Mouse (Mus musculus): ENCODE measurements around the gene Moap1.
A peak's percentile ranks its signal among the peaks of the same experiment; 100 is the strongest.

Moap1 gene

DNA sequence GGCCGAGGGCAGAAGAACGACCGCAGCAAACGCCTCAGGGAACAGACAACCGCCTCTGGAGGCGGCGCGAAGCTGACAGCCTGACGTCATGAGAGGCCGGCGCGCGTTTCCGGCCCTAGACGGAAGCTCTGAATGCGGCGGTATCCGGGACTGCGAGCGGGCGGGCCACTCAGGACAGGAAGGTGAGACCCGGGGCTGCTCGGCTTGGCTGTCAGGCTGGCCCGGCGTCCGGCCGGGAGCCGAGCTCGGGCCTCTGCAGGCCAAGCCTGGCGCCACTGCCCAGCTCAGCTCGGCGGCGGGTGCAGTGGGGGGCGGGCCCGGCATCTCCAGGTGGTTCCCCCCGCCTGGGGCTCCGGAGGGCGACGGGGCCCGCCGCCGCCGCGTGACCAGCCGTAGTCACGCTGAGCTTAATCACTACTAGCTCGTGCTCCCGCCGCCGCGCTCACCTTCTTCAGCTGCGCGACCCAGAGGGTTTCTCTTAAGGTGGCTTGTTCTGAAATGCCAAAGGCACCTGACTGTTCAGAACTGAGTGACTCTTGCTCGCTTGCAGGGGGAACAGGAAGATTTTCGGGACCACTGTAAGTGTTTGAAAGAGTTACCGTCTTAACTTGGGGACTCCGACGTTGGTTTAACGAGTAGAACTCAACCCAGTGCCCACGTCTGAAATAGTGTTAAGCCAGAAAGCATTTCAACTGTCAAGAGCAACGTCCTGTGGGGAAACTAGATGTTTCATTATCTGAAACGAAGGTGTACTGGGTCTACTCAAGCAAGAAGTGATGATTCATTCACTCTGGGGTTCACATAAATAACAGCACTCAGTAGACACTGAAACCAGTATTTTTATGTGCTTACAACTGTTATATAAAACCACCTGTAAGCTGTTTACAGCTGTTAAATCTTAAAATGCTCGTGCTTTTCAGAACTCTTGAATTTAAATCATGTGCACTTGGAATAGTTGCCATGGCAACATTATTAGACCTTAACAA, at the start of gene Moap1, which contains the start of gene Tmem251:
TSS of gene Moap1 (minus strand) at position 73 of the 986 bp plus-strand sequence.
TSS of gene Tmem251 (plus strand) at position 174 of the 986 bp plus-strand sequence.
- DNase-seq (ENCODE audit: inconsistent ontology term) = peak; percentile 92

DNA sequence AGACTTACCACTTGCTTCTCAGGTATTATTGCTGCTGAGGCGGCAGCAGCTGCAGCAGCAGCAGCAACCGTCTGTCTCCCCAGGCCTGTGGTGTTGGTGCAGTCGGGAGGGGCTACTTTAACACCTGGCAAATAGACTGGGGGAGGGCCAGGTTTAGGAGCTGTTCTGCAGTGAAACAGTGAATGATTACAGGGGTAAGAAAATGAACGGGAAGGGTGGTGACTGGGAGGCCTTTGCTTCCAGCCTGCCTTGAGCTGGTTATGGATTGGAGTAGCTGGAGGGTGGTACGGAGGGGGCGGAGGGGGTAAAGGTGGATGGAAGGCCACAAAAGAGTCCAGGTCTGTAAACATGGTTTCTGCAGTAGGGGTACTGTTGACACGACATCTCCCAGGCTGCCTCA, 44.5 kb upstream of the Moap1 start:
- no peak for DNase-seq (ENCODE audit: inconsistent ontology term)

DNA sequence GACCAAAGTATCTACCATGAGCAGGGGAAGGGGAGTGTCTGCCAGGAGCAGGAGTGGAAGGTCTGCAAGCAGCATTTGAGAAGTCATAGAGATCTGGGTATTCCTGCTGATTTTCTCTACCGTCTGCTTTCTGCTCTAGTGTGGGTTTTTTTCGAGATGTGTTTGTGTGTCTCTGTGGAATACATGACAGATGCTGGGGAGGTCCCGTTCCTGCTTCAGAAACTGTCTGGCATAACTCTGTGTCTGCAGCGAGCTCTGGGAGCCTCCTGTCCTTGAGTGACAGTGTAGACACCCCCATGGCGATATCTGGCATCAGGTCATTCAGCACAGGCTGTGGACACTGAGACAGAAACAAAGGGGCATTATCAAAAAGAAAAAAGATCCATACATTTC, 42.1 kb upstream of the Moap1 start:
- no peak for DNase-seq (ENCODE audit: inconsistent ontology term)

DNA sequence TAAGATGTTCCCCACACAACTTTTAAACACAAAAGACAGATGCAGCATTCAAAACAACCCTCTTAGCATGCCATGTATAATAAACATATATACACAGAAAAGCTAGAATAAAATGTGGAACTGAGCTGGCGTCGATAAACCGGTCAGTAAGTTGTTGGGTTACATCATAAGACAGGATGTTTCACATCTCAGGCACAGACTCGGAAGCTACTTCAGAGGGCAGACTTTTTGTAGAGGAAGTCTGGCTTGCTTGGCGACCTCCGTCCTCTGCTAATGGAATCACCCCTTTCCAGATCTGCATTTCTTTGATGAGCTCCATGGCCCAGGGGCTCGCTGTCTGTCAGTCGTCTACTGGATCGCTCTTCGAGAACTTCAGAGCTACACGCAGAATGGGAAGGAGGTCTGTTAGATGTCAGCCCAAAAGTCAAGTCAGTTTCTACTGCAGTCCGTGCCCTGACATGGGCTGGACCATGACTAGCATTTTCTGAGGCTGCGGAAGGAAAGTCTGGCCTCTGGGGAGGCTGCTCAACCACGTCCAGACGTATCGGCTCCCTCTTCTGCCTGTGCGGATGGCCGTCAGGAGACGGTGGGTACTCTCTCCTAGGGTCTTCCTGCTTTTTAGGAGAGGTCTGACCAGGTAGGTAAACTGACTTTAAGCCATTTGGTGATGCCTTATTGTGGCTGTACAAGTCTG, 41.6 kb upstream of the Moap1 start:
- DNase-seq (ENCODE audit: inconsistent ontology term) = no peak

DNA sequence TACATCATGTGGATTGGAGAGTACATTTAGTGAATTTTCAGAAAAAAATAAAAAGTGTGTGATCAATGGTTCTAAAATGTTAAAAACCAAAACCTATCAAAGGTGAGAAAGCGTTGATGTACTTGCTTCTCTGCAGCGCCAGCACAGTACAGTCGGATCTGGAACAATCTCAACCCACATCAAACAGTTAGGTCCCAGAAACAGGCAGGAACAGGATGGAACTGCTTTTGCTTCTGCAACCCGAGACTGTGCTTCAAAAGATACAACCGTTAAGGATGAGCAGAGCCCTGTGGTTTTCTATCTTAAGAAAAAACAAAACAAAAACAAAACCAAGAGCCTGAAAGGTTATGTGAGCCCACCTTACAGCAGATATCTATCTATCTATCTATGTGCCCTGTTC, 39.4 kb upstream of the Moap1 start:
- DNase-seq (ENCODE audit: inconsistent ontology term) = no peak

DNA sequence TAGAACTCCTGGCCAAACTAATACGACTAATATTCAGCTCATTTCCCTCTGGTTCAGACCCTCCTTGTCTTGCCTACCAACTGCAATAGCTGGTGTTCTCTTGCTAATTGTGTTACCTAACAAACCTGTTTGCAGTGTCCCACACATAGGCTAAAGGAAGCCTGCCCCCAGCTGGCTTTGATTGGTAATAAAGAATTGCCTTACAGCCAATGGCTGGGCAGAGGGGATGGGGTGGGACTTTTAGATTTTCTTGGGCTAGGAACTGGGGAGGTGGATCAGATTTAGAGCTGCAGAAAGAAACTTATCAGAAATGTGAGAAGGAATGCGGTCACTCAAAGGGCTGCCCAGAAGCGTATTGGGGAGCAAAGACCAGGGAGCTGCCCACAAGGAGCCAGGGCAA, 36.0 kb upstream of the Moap1 start:
- DNase-seq (ENCODE audit: inconsistent ontology term) = no peak

DNA sequence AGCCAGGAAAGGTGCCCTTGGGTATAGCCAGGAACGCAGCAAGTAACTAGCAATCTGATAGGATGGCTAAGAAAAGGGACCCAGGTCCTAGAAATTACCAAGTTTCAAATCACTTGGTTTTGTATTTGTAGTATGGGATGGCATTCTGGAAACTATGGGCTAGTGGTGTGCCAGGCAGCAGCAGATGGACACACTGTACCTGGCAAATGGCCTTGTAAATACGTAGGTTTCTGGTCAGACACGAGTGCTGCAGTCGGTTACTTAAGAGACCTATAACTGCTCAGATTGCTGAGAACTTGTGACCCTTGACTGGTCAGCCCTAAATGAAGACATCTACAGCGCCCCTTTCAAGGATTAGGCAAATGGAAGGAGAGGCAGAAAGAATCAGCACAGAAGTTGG, 34.7 kb upstream of the Moap1 start:
- DNase-seq (ENCODE audit: inconsistent ontology term) = no peak

DNA sequence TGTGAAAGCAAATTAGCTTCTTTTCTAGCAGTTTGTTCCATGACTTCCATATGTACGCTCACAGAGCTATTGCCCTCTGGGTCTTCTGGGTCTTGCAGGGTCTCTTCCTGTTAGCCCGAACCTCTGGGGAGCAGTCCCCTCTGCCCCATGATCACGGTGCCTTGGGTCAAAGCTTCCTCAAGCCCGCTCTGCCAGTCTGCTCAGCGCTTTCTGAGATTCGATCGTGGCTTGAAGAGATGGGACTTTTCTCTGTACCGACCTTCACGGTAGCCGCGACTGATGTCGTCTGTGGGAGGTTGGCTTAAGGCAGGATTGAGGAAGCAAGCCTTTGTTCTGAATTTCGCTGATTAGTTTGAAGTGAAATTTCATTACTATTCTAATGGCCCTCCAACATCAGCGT, 32.6 kb upstream of the Moap1 start:
- DNase-seq (ENCODE audit: inconsistent ontology term) = no peak

DNA sequence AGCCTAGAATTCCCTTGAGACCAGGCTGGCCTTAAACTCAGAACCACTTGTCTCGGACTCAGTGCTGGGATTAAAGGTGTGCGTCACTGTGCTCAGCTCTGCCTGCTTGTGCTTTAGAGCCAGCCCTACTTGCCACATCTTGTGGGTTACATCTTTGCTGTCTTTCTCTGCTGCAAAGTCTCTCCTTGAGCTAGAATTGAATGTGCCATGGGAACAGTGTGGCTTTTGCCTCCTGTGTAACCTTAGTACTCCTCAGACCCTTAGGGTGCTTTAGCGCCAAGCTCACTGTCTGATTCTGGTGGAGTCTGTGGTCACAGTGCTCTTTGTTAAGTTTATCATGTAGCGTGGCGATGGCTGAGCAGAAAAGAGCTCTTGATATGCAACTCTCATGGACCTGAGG, 29.2 kb upstream of the Moap1 start:
- DNase-seq (ENCODE audit: inconsistent ontology term) = no peak

DNA sequence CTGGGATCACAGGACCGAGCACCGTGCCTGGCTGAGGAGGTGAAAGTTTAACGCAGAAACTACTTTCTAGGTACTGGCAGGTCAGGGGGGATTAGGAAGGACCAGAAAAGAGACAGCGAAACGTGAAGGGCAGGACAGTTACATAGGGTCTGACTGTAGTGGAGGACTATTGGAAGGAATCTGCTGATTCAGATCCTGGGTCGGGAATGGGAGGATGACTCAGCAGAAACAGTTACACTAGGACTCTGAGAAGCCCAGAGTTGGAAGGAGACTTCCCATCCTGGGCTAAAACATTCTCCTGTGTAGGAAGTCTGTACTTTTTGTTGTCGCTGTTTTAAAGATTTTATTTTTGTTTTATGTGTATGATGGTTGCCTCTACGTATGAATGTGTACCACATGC, 28.1 kb upstream of the Moap1 start:
- DNase-seq (ENCODE audit: inconsistent ontology term) = no peak

DNA sequence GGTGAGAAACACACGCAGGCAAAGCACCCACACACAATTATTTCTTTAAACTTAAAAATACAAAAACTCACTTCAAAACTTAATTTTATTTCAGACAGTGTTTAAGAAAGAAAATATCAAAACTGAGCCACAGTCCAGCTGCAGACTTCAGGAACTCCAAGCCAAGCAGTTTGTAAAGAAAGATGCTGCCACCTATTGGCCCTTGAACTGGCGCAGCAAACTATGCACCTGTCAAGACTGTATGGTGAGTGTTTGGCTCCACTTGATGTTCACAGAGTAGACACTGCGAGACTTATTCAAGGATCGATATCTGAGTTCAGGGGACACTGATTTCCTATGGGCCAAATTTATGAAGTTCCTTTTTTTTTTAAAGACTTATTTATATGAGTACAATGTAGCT, 25.5 kb upstream of the Moap1 start:
- DNase-seq (ENCODE audit: inconsistent ontology term) = no peak

DNA sequence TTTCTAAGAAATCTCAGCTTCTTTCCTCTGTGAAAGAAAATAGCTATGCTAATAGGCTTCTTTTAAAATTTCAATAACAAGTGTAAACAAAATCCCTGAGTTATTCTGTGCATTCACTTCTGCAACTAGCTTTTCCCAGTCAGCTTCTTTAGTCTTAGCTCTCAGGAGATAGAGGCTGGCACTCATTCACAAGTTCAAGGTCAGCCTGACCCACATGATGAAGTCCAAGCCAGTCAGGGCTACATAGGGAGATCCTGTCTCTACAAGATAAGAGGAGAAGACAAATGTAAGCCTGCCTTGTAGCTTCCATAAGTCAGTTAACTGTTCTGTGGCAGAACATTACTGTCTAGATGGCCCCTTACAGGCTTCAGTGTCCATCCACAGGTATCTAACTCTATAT, 20.2 kb upstream of the Moap1 start:
- DNase-seq (ENCODE audit: inconsistent ontology term) = no peak

DNA sequence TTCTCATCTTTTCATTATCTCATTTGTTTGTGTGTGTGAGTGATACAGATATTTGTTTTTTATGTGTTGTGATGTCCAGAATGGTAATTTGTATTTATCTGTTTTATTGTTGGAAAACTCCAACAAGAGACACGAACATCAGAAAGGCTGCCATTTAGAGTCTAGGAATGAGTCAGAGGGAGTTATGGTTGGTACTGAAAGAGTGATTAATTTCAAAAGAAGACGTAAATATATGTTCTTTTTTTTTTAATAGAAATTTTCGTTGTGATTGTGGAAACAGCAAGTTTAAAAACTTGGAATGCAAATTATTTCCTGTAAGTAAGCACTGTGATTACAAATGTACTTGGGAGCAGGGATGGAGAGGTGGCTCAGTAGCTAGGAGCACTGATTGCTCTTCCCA, 18.2 kb upstream of the Moap1 start:
- DNase-seq (ENCODE audit: inconsistent ontology term) = no peak

DNA sequence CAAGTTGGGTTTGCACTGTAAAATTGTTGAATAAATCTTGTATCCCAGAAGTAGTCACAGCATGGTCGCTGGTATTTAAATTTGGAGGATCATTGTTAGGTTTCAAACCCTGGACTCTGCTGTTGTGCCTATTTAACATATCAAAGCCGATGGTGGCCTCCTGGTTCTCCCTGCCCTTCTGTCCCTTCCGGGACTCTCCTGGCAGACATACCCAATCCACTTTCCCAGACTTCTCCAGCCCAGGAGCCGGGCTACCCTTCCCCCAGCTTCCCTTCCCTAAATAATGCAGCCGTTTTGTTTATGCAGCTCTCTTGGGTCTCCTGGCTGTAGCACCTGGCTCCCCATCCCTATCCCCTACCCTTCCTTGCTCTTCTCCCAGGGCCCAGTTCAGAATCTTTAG, 15.5 kb upstream of the Moap1 start:
- no peak for DNase-seq (ENCODE audit: inconsistent ontology term)

DNA sequence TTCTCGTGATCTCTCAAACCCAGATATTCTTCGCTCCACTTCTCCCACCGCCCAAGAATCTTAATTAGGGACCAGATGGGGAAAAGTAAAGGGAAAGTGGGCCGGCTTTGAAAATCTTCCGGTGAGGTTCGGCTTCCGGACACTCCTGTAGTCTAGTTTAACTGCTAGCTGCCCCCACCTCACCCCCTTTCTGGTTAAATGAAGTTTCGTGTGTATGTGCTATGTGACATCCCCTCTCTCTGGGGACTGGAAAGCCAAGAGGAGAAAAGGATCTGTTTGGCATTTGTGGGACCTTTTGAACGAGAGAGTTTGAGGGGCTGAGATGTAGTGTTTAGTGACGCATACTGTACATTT, 14.9 kb upstream of the Moap1 start, which contains the start of gene Gm20604:
TSS of gene Gm20604 (minus strand) at position 270 of the 354 bp plus-strand sequence.
- DNase-seq (ENCODE audit: inconsistent ontology term) = no peak

DNA sequence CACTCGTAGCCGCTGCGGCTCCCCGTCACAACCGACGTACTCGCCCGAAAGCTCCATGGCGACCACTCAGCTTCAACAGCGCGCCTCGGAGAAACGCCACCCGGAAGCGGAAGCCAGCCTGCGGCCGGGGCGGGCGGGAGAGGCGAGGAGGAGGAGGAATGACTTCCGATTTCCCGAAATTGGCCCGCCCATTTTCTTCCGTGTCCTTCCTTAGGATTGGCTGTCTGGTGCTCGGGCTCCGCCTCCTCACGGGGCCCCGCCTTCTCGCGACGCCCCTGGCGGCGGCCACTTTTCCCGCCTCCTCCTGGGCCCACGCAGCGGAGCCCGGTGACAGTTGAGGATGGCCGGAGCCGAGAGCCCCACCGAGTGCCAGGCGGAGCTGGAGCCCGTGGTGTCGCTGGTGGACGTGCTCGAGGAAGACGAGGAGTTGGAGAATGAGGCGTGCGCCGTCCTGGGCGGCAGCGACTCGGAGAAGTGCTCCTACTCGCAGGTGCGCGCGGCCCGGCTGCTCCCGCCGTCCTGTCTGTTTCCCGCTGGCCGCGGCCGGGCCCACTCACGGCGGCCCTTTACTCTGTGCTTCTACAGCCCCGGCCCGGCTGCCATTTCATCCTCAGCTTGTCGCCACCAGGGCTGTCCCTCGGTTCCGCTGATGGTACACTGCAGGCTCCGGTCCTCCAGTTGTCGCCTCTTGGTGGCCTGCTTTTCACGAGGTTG, 14.4 kb upstream of the Moap1 start, which contains the start of the genes Gm28051, Gon7 and Ubr7:
TSS of gene Gm28051 (minus strand) at position 77 of the 714 bp plus-strand sequence.
TSS of gene Gon7 (minus strand) at position 115 of the 714 bp plus-strand sequence.
TSS of gene Ubr7 (plus strand) at position 279 of the 714 bp plus-strand sequence.
- peak; percentile 99 for DNase-seq (ENCODE audit: inconsistent ontology term)

DNA sequence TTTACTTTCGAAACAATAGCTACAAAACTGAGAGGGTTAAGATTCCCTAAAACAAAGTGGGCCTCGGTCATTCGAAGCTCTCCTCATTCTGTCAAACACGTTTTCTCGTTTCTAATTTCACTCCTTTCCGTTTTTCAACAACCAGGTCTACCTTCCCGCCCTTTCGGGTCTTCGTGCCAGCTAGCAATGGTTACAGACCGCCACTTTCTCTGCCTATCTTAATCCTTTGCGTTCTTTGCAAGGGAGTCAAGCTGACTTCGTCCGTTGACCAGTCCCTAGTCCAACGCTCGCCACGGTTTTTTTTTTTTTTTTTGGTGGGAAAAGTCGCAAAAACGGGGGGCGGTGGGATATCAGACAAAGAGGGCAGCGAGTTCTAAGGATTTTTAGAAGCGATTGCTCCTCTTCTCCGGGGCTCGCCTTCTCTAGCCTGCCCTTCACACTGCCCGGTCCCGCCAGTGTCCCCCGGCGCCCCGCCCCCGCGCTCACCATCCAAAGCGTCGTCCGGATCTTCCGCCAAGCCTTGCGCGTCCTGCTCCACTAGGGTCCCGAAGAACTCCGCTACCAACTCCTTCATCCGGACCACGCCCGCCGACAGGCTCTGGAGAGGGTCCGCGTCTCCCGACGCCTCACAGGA, 13.7 kb upstream of the Moap1 start:
- DNase-seq (ENCODE audit: inconsistent ontology term) = no peak

DNA sequence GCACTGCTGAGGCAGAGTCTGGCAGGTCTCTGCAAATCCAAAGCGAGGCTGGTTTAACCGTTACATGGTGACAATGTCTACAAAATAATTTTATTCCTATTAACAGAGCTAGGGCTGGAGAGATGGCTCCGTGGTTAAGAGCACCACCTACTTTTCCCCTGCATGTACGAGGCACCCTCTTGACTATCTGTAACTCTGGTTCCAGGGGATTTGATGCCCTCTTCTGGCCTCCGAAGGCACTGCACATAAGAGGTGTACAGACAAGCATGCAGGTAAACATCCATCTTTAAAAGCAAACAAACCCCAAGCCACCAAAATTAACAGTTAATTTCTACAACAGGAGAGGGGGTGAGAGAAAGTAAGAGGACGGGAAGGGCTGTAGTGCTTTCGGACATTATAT, 12.8 kb upstream of the Moap1 start:
- DNase-seq (ENCODE audit: inconsistent ontology term) = no peak

DNA sequence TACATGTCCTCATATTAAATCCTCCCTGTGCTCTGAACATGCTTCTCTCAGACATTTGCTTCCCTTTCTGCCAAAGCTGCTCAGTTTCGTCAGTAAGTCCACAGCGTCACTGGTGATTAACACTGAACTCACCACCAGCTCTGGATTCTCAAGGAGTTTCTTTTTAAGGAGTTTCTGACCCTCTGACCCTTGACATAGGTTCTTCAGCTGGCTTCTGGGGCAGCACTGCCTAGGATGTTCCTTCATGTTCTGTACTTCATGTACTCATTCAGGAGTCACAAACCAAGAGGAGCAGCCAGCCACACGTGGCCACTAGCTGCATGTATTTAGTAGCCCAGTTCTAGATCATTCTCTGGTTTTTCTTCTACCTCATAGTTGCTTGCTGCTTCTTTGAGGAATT, 4.8 kb upstream of the Moap1 start:
- DNase-seq (ENCODE audit: inconsistent ontology term) = no peak

DNA sequence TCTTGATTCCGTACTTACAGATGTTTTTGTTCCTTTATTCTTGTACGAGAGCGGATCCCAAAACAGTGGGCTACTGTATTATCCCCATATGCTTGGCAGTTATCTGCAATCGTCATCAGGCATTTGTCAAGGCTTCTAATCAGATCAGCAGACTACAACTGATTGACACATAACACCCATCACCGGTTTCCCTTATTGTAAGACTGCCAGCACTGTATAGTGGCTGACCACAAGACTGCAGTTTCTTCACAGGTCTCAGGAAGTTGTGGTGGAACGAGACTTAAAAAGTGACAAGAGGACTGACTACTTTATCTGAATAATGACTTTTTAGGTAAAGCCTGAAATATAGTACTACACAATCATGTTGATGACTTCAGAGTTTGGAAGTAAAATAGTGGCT, 1.4 kb upstream of the Moap1 start:
- DNase-seq (ENCODE audit: inconsistent ontology term) = no peak

DNA sequence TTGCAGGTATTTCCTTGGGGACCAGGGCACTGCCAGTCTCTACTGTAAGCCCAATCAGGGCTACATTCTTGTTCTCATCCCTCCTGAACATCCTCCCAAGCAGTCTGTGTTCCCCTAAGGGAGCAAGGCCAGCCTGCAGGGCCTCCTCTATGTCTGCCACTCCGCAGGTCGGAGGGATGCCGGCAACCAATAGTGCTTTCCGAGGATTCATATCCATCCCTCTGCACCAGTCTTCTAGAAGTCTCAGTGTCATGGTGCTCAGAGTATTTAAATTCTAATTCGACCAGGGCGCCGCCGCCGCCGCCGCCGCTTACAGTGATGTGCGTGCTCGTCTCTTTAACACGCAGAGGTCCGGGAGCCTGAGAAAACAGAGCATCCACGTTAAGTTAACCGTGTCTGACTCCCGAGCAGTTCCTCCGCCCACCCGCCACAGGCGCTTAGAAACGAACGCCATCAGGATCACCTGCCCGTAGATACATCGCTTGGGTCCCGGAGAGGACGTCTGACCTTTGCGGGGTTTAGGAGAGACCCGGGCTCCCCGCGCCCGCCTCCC, 349 bp downstream of the Moap1 start:
- DNase-seq (ENCODE audit: inconsistent ontology term) = no peak

All from Muller cell, postnatal 12 days (primary cell).